Mouse (Mus musculus) stomach, embryonic 16.5 days (tissue): ENCODE measurements around the gene Fcrla. TPM values are rescaled to one million over a fixed set of nuclear protein-coding genes. Genes with fewer than 3 reads are reported as not detected.
"Not testable (repeated sequence)": the region's sequence is repeated elsewhere in the genome, so short reads cannot be mapped to it uniquely, and the experiment has no call there.

Experiments
- ATAC-seq: fragments of 200-750 bp; cut with Nextera tagmentation; 2 replicates; pipeline ENCODE4 v1.8.0; 2017; ENCODE audit warnings: moderate number of reproducible peaks, moderate TSS enrichment; ENCODE audit not compliant: insufficient read depth, low FRiP score
- H3K27ac ChIP-seq: fragments of 300-500 bp; sonication (generic); 2 replicates; pipeline ENCODE4 v1.5.1; 2014; ENCODE audit warnings: low read length
- H3K27me3 ChIP-seq: fragments of 300-500 bp; sonication (generic); 2 replicates; pipeline ENCODE4 v1.6.1; 2014; ENCODE audit warnings: low read length, control low read depth, mixed read lengths; ENCODE audit not compliant: control insufficient read depth, insufficient read depth
- H3K36me3 ChIP-seq: fragments of 300-500 bp; sonication (generic); 2 replicates; pipeline ENCODE4 v1.6.1; 2014; ENCODE audit warnings: low read length; ENCODE audit not compliant: control insufficient read depth, insufficient read depth
- H3K4me1 ChIP-seq: fragments of 300-500 bp; sonication (generic); 2 replicates; pipeline ENCODE4 v1.6.1; 2014; ENCODE audit warnings: low read length, control low read depth, mixed read lengths; ENCODE audit not compliant: control insufficient read depth, insufficient read depth
- H3K4me2 ChIP-seq: fragments of 300-500 bp; sonication (generic); 2 replicates; pipeline ENCODE4 v1.6.1; 2014; ENCODE audit warnings: low read depth, low read length, mixed read lengths
- H3K4me3 ChIP-seq: fragments of 300-500 bp; sonication (generic); replicated peaks from 2 replicates; pipeline ENCODE4 v1.5.1; 2014; ENCODE audit warnings: mild to moderate bottlenecking, low read length
- H3K9ac ChIP-seq: fragments of 300-500 bp; sonication (generic); 2 replicates; pipeline ENCODE4 v1.6.1; 2014; ENCODE audit warnings: low read length
- H3K9me3 ChIP-seq: fragments of 300-500 bp; sonication (generic); replicated peaks from 2 replicates; pipeline ENCODE4 v1.6.1; 2016; ENCODE audit warnings: low read length, control low read depth; ENCODE audit not compliant: control insufficient read depth
- WGBS: fragments of 180-500 bp; shearing (Covaris S2); extraction: QIAGEN DNeasy Blood & Tissue Kit; methylation state at CpG from one replicate; pipeline ENCODE4 v1.1.7; 2014; 5-methylcytosine and 5-hydroxymethylcytosine counted together
- polyA plus RNA-seq: library from polyadenylated mRNA; unstranded; fragments of >200 nt; fragmentation: Nextera tagmentation; extraction: Ambion mirVana; gene quantifications from 2 replicates; pipeline ENCODE4 v1.2.1, GENCODE M21; 2015

Fcrla gene
- polyA plus RNA-seq, 1 experiment from 2014 or later = 0.15 TPM

GRCm38 (mm10) chr1:170963087-170963486 is 35.7 kb upstream of the Fcrla start:
- H3K4me2 ChIP-seq = no peak overlapping the region

GRCm38 (mm10) chr1:170962301-170962700 is 34.9 kb upstream of the Fcrla start:
- Histone ChIP-seq H3K27ac (no peak overlapping the region), H3K36me3 (no peaks in the 10 kb centered on the region), H3K9ac (no peak overlapping the region), H3K9me3 (no peaks in the 10 kb centered on the region), H3K4me1 (peaks cover 3% of the 10 kb centered on the region), H3K27me3 (no peaks in the 10 kb centered on the region), H3K4me2 (no peak overlapping the region), H3K4me3 (no peak overlapping the region)
- 40% methylated on average over 2 of the region's 2 CpGs for WGBS
- peak; percentile 21; the same call in 1 of the 2 replicates for ATAC-seq

More at GRCm38 (mm10) chr1:170963087-170963486, 35.7 kb upstream of the Fcrla start:
- Histone ChIP-seq H3K4me1 (peaks cover 3% of the 10 kb centered on the region), H3K9me3 (no peaks in the 10 kb centered on the region), H3K27ac (no peak overlapping the region), H3K27me3 (no peaks in the 10 kb centered on the region), H3K9ac (no peak overlapping the region), H3K36me3 (no peaks in the 10 kb centered on the region), H3K4me3 (no peak overlapping the region)
- ATAC-seq = no peak
- WGBS = 62% methylated on average over 7 of the region's 7 CpGs

- Histone ChIP-seq H3K36me3 (no peaks in the 10 kb centered on the region), H3K9me3 (no peaks in the 10 kb centered on the region), H3K27ac (no peak overlapping the region), H3K4me3 (no peak overlapping the region), H3K27me3 (no peaks in the 10 kb centered on the region), H3K4me2 (no peak overlapping the region), H3K9ac (no peak overlapping the region), H3K4me1 (peaks cover 3% of the 10 kb centered on the region)
- no peak for ATAC-seq
- 86% methylated on average over 6 of the region's 6 CpGs for WGBS
Observed at GRCm38 (mm10) chr1:170961101-170961500, 33.7 kb upstream of the Fcrla start.

GRCm38 (mm10) chr1:170959791-170960190 is 32.4 kb upstream of the Fcrla start:
- Histone ChIP-seq H3K9ac (no peak overlapping the region), H3K9me3 (no peaks in the 10 kb centered on the region), H3K4me1 (peaks cover 3% of the 10 kb centered on the region), H3K27ac (no peak overlapping the region), H3K4me2 (no peak overlapping the region), H3K27me3 (no peaks in the 10 kb centered on the region), H3K36me3 (no peaks in the 10 kb centered on the region), H3K4me3 (no peak overlapping the region)
- WGBS = 46% methylated on average over 2 of the region's 2 CpGs
- no peak for ATAC-seq

- Histone ChIP-seq H3K4me1 (peaks cover 3% of the 10 kb centered on the region), H3K4me2 (no peak overlapping the region), H3K27me3 (no peaks in the 10 kb centered on the region), H3K4me3 (no peak overlapping the region), H3K36me3 (no peaks in the 10 kb centered on the region), H3K27ac (no peak overlapping the region), H3K9ac (no peak overlapping the region), H3K9me3 (no peaks in the 10 kb centered on the region)
- ATAC-seq = no peak
- WGBS = 51% methylated on average over 3 of the region's 3 CpGs
Observed at GRCm38 (mm10) chr1:170958225-170958624, 30.8 kb upstream of the Fcrla start.

- Histone ChIP-seq H3K4me1 (no peaks in the 10 kb centered on the region), H3K27ac (no peak overlapping the region), H3K9ac (no peak overlapping the region), H3K36me3 (no peaks in the 10 kb centered on the region), H3K4me2 (no peak overlapping the region), H3K4me3 (no peak overlapping the region), H3K27me3 (no peaks in the 10 kb centered on the region), H3K9me3 (no peaks in the 10 kb centered on the region)
- 75% methylated on average over 2 of the region's 2 CpGs for WGBS
- ATAC-seq = no peak
Observed at GRCm38 (mm10) chr1:170953192-170953591, 25.8 kb upstream of the Fcrla start.

- H3K4me3 ChIP-seq = no peak overlapping the region
- H3K4me1 ChIP-seq = no peaks in the 10 kb centered on the region
- no peaks in the 10 kb centered on the region for H3K27me3 ChIP-seq
- H3K9ac ChIP-seq = no peak overlapping the region
- WGBS = 30% methylated on average over 3 of the region's 3 CpGs
- no peak overlapping the region for H3K4me2 ChIP-seq
- peaks cover 4% of the 10 kb centered on the region; the same call in 1 of the 2 replicates for H3K9me3 ChIP-seq
- no peaks in the 10 kb centered on the region for H3K36me3 ChIP-seq
- H3K27ac ChIP-seq = no peak overlapping the region
- no peak for ATAC-seq
Observed at GRCm38 (mm10) chr1:170950772-170951171, 23.4 kb upstream of the Fcrla start.

- not testable (repeated sequence) for H3K36me3 ChIP-seq, H3K4me3 ChIP-seq, H3K9ac ChIP-seq, H3K9me3 ChIP-seq, H3K4me1 ChIP-seq, ATAC-seq, H3K27ac ChIP-seq, H3K27me3 ChIP-seq, H3K4me2 ChIP-seq
- 81% methylated on average over 5 of the region's 9 CpGs for WGBS
Observed at GRCm38 (mm10) chr1:170944908-170945307, 17.5 kb upstream of the Fcrla start.

GRCm38 (mm10) chr1:170944151-170944550 is 16.8 kb upstream of the Fcrla start:
- H3K9ac ChIP-seq, ATAC-seq, H3K36me3 ChIP-seq, H3K4me1 ChIP-seq, H3K4me3 ChIP-seq, H3K4me2 ChIP-seq, H3K27me3 ChIP-seq, H3K9me3 ChIP-seq, H3K27ac ChIP-seq: not testable (repeated sequence)
- 93% methylated on average over 9 of the region's 9 CpGs for WGBS

GRCm38 (mm10) chr1:170939255-170939654 is 11.9 kb upstream of the Fcrla start:
- Histone ChIP-seq H3K4me3 (no peak overlapping the region), H3K9me3 (no peaks in the 10 kb centered on the region), H3K4me2 (no peak overlapping the region), H3K9ac (no peak overlapping the region), H3K27me3 (no peaks in the 10 kb centered on the region), H3K4me1 (no peaks in the 10 kb centered on the region), H3K36me3 (no peaks in the 10 kb centered on the region), H3K27ac (no peak overlapping the region)
- WGBS = 83% methylated on average over 12 of the region's 12 CpGs
- ATAC-seq = no peak
